Mouse (Mus musculus) midbrain, embryonic 15.5 days (tissue): ENCODE measurements around the gene Mydgf. TPM values are rescaled to one million over a fixed set of nuclear protein-coding genes. Genes with fewer than 3 reads are reported as not detected.

Experiments used
- microRNA-seq: library from miRNA; unstranded; fragments of <30 nt; microRNA quantifications from one replicate; pipeline ENCODE4, GENCODE M21; 2016
- polyA plus RNA-seq: library from polyadenylated mRNA; unstranded; fragments of >200 nt; fragmentation: Nextera tagmentation; extraction: Ambion mirVana; gene quantifications from 2 replicates; pipeline ENCODE4 v1.2.1, GENCODE M21; 2015

The Mydgf gene
- polyA plus RNA-seq, 1 experiment from 2014 or later: 74.9 TPM

Small RNA genes lying within 50 kb of the gene (microRNA-seq; reads per million reads assigned to microRNA genes)
- not detected for gene Gm44397

Other genes with a start within 250 kb of the Mydgf start
- gene Zfp119b, start 234.4 kb downstream of the Mydgf start, polyA plus RNA-seq: 9.6 and 10.2 TPM in 2 replicates
- 7.4 and 8.3 TPM in 2 replicates for gene Ebi3, start 231.3 kb downstream of the Mydgf start, polyA plus RNA-seq
- 24.5 and 25.4 TPM in 2 replicates for gene Yju2, start 224.8 kb downstream of the Mydgf start, polyA plus RNA-seq
- 209 and 217 TPM in 2 replicates for gene Shd, start 213.5 kb downstream of the Mydgf start, polyA plus RNA-seq
- 203 and 208 TPM in 2 replicates for gene Fsd1, start 197.4 kb downstream of the Mydgf start, polyA plus RNA-seq
- 5.8 and 6.0 TPM in 2 replicates for gene Stap2, start 178.3 kb downstream of the Mydgf start, polyA plus RNA-seq
- 152 and 167 TPM in 2 replicates for gene Mpnd, start 178.2 kb downstream of the Mydgf start, polyA plus RNA-seq
- gene Sh3gl1, start 147.3 kb downstream of the Mydgf start, polyA plus RNA-seq: 117 and 119 TPM in 2 replicates
- gene Chaf1a, start 143.5 kb downstream of the Mydgf start, polyA plus RNA-seq: 5.0 and 5.5 TPM in 2 replicates
- gene Ubxn6, start 108.9 kb downstream of the Mydgf start, polyA plus RNA-seq: 80.2 and 85.2 TPM in 2 replicates
- gene Hdgfl2, start 104.3 kb downstream of the Mydgf start, polyA plus RNA-seq: 162 and 164 TPM in 2 replicates
- 0.13 and 0.15 TPM in 2 replicates for gene Plin4, start 74.1 kb downstream of the Mydgf start, polyA plus RNA-seq
- 1.9 and 2.1 TPM in 2 replicates for gene Plin5, start 66.3 kb downstream of the Mydgf start, polyA plus RNA-seq
- gene Lrg1, start 61.9 kb downstream of the Mydgf start, polyA plus RNA-seq: 0.12 and 0.28 TPM in 2 replicates
- gene Sema6b, start 43.6 kb downstream of the Mydgf start, polyA plus RNA-seq: 19.0 and 21.4 TPM in 2 replicates
- 11.1 and 12.7 TPM in 2 replicates for gene Tnfaip8l1, start 21.4 kb downstream of the Mydgf start, polyA plus RNA-seq
- gene Dpp9, start 35.0 kb upstream of the Mydgf start, polyA plus RNA-seq: 27.8 and 29.1 TPM in 2 replicates
- 20.1 and 20.5 TPM in 2 replicates for gene Fem1a, start 72.9 kb upstream of the Mydgf start, polyA plus RNA-seq
- 1.2 and 1.5 TPM in 2 replicates for gene Ticam1, start 92.9 kb upstream of the Mydgf start, polyA plus RNA-seq
- gene Plin3, start 109.0 kb upstream of the Mydgf start, polyA plus RNA-seq: 12.0 and 13.3 TPM in 2 replicates
- not detected in 2 replicates for gene Arrdc5, start 116.4 kb upstream of the Mydgf start, polyA plus RNA-seq
- 19.2 and 20.8 TPM in 2 replicates for gene Uhrf1, start 119.4 kb upstream of the Mydgf start, polyA plus RNA-seq
- gene Kdm4b, start 142.1 kb upstream of the Mydgf start, polyA plus RNA-seq: 86.3 and 86.6 TPM in 2 replicates